Mouse (Mus musculus): ENCODE data around the gene Aox3. TPM values are rescaled to one million over a fixed set of nuclear protein-coding genes. Genes with fewer than 3 reads are reported as not detected.

Gene Aox3
- total and polyA plus RNA-seq, 3 experiments, result 0.33 TPM; not detected in 2

DNA sequence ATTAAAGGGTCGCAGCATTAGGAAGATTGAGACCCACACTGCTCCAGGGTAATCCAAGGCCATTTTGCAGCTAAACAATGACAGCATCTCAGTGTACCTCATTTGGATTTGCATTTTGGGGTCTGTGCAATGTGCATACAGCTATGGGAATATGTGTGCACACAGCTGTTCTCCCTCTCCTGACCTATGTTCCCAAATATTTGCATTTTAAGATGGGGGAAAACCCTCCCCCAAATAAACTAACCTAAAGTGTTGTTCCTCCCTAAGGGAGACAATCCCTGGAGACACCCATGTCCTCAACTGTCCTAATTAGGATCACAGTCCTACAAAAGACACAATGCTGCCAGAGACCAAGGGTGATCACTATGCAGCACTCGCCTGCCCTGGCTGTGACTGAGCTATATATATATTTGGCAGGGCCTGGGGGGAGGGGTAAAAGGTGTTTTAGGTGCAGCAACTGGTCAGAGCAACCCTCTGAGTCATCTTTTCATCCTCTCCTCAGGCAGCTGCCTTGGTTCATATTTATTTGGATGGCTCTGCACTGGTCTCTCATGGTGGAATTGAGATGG is 20.9 kb upstream of the Aox3 start:
- peaks cover 4% of the 10 kb centered on the region; the same call in 1 of the 2 replicates for H3K27me3 ChIP-seq (ENCODE audit: insufficient read depth, low read length)
- H3K4me1 ChIP-seq (ENCODE audit: insufficient read depth, low read depth, low read length), result no peaks in the 10 kb centered on the region
- DNase-seq (ENCODE audit: low spot score) (no peak), ATAC-seq (ENCODE audit: extremely low read depth, insufficient number of reproducible peaks, low FRiP score, poor library complexity, severe bottlenecking) (no peak)
- no peak overlapping the region for H3K4me3 ChIP-seq (ENCODE audit: low read depth, low read length)
- H3K9me3 ChIP-seq (replicated peaks), result no peaks in the 10 kb centered on the region
- TF ChIP-seq TAL1 (conservative IDR thresholded peaks at IDR 0.05; ENCODE audit: low read depth, low read length) (no peak), GATA2 (IDR thresholded peaks at IDR 0.05; ENCODE audit: borderline replicate concordance, low read depth, low read length) (no peak), GATA1 (IDR thresholded peaks at IDR 0.05; ENCODE audit: borderline replicate concordance, low read length) (no peak), CTCF (IDR thresholded peaks at IDR 0.05; ENCODE audit: low read depth, low read length) (no peak), POLR2AphosphoS5 (IDR thresholded peaks at IDR 0.05; ENCODE audit: insufficient replicate concordance, low read depth, low read length) (no peak)
- no peaks in the 10 kb centered on the region for H3K36me3 ChIP-seq (replicated peaks)

DNA sequence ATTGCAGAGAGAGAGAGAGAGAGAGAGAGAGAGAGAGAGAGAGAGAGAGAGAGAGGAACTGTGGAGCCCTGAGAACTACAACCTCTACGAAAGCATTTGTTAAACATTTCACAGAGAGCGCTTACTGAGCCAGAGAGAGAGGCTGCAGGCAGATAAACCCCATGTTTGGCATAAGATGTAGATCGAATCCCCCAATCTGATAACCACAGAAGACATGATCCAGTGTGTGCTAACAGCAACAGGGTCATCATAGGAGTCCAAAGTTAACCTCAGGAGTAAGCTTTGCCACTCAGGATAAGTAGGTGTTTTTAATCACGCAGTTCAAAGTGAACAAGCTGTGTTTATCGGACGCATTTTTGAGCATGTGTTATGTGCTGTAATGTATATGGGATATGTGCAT is 15.6 kb upstream of the Aox3 start:
- DNase-seq (ENCODE audit: low spot score) (no peak), ATAC-seq (ENCODE audit: extremely low read depth, insufficient number of reproducible peaks, low FRiP score, poor library complexity, severe bottlenecking) (no peak)
- H3K4me3 ChIP-seq (ENCODE audit: low read depth, low read length), result no peak overlapping the region
- TF ChIP-seq GATA1 (IDR thresholded peaks at IDR 0.05; ENCODE audit: borderline replicate concordance, low read length) (no peak), CTCF (IDR thresholded peaks at IDR 0.05; ENCODE audit: low read depth, low read length) (no peak), TAL1 (conservative IDR thresholded peaks at IDR 0.05; ENCODE audit: low read depth, low read length) (no peak), POLR2AphosphoS5 (IDR thresholded peaks at IDR 0.05; ENCODE audit: insufficient replicate concordance, low read depth, low read length) (no peak), GATA2 (IDR thresholded peaks at IDR 0.05; ENCODE audit: borderline replicate concordance, low read depth, low read length) (no peak)
- H3K9me3 ChIP-seq (replicated peaks), result no peaks in the 10 kb centered on the region
- 0 out of 2 replicates have a peak, but pooled peaks cover 2% of the 10 kb centered on the region for H3K27me3 ChIP-seq (ENCODE audit: insufficient read depth, low read length)
- no peaks in the 10 kb centered on the region for H3K36me3 ChIP-seq (replicated peaks)
- H3K4me1 ChIP-seq (ENCODE audit: insufficient read depth, low read depth, low read length), result no peaks in the 10 kb centered on the region

DNA sequence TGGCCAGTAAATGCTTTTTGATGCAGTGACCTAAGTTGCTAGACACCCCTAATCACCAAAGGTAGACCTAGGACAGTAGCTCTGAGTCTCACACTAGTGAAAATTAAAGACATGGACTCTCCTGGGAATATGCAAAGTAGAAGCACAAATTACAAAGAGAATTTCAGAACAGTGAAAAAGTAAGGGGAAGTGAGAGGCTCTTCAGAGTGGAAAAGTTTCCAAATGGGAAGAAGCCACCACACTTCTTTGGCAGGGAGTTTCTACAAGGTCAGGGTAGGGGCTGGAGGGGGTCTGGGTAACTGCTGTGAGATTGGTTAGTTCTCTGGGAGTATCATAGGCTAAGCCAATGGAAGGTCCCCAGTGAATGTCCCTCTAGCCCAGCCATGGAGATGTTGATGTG is 13.8 kb upstream of the Aox3 start:
- Histone ChIP-seq H3K36me3 (replicated peaks) (no peaks in the 10 kb centered on the region), H3K4me3 (ENCODE audit: low read depth, low read length) (no peak overlapping the region), H3K9me3 (replicated peaks) (no peaks in the 10 kb centered on the region), H3K4me1 (ENCODE audit: insufficient read depth, low read depth, low read length) (no peaks in the 10 kb centered on the region), H3K27me3 (ENCODE audit: insufficient read depth, low read length) (no peaks in the 10 kb centered on the region)
- ATAC-seq (ENCODE audit: extremely low read depth, insufficient number of reproducible peaks, low FRiP score, poor library complexity, severe bottlenecking) (no peak), DNase-seq (ENCODE audit: low spot score) (no peak)
- no peak for TF ChIP-seq CTCF (IDR thresholded peaks at IDR 0.05; ENCODE audit: low read depth, low read length)
- TF ChIP-seq TAL1 (conservative IDR thresholded peaks at IDR 0.05; ENCODE audit: low read depth, low read length), result no peak
- no peak for TF ChIP-seq GATA1 (IDR thresholded peaks at IDR 0.05; ENCODE audit: borderline replicate concordance, low read length)
- TF ChIP-seq POLR2AphosphoS5 (IDR thresholded peaks at IDR 0.05; ENCODE audit: insufficient replicate concordance, low read depth, low read length), result no peak
- no peak for TF ChIP-seq GATA2 (IDR thresholded peaks at IDR 0.05; ENCODE audit: borderline replicate concordance, low read depth, low read length)

DNA sequence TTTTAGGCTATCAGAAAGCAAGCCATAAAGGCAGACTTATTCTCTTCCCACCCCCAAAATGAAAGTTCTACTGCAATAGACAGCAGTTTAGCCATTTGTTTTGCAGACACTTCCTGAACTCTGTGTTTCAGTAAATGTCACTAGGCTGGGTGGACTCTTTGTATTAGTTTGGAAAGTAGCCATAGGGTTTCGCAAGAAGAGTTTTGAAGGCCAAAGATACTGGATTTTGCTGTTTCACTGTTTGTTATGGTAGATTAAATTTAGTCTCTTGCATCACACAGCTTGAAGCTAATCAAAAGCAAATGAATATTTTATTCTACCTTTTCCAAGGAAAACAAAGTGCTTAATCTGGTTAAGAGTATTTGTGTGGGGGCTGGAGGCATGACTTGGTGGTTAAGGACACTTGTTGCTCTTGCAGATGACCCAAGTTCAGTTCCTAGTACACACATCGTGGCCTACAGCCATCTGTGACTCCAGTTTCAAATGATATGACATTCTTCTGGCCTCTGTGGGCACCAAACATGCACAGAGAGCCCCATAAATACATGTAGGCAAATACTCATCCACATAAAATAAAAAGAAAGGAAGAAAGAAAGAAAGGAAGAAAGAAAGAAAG is 11.3 kb upstream of the Aox3 start:
- no peak for TF ChIP-seq GATA1 (IDR thresholded peaks at IDR 0.05; ENCODE audit: borderline replicate concordance, low read length)
- DNase-seq (ENCODE audit: low spot score) (no peak), ATAC-seq (ENCODE audit: extremely low read depth, insufficient number of reproducible peaks, low FRiP score, poor library complexity, severe bottlenecking) (no peak)
- Histone ChIP-seq H3K4me1 (ENCODE audit: insufficient read depth, low read depth, low read length) (no peaks in the 10 kb centered on the region), H3K4me3 (ENCODE audit: low read depth, low read length) (no peak overlapping the region), H3K9me3 (replicated peaks) (no peaks in the 10 kb centered on the region), H3K27me3 (ENCODE audit: insufficient read depth, low read length) (no peaks in the 10 kb centered on the region), H3K36me3 (replicated peaks) (no peaks in the 10 kb centered on the region)

DNA sequence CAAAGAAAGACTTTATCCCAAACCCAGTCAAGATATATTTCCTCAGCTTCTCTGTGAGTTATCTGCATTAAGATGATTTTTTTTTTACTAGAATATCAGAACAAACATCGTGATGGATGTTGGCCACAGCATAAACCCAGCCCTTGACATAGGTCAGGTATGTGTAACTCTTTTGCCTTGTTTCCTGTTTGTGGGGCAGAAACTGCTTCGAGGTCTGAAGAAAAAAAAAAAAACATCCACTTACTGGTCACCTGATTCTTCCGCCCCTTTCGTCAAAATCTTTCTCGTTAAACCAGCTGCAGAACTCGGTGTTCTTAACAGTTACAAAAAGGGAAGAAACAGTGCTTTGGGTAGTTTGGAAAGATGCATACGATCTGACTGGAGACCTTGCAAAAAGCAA is 10.4 kb upstream of the Aox3 start:
- no peaks in the 10 kb centered on the region for H3K9me3 ChIP-seq (replicated peaks)
- no peak for ATAC-seq (ENCODE audit: extremely low read depth, insufficient number of reproducible peaks, low FRiP score, poor library complexity, severe bottlenecking)
- no peak for DNase-seq (ENCODE audit: low spot score)

DNA sequence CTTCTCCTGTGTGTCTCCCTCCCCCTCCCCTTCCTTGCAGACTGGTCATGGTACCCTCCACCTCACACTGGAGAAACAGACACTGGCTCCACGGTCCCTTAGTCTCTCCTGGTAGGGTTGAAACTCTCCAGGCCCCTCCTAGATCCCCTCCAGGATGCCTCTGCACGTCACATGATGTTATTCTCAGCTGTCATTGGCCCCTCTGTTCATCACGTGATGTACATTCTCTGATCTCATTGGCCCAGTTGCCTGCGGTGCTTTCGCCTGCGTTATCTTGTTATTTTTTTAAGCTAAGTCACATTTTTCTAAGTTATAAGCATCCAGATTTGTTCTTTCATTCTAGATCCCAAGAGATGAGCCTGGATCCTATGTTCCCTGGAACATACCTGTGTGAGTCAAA is 7.2 kb upstream of the Aox3 start:
- no peak for ATAC-seq (ENCODE audit: extremely low read depth, insufficient number of reproducible peaks, low FRiP score, poor library complexity, severe bottlenecking)

More for the DNA sequence above, 10.4 kb upstream of the Aox3 start:
- Histone ChIP-seq H3K36me3 (replicated peaks) (no peaks in the 10 kb centered on the region), H3K4me3 (ENCODE audit: low read depth, low read length) (no peak overlapping the region), H3K4me1 (ENCODE audit: insufficient read depth, low read depth, low read length) (no peaks in the 10 kb centered on the region), H3K27me3 (ENCODE audit: insufficient read depth, low read length) (no peaks in the 10 kb centered on the region)
- TF ChIP-seq CTCF (IDR thresholded peaks at IDR 0.05; ENCODE audit: low read depth, low read length), result no peak
- no peak for TF ChIP-seq POLR2AphosphoS5 (IDR thresholded peaks at IDR 0.05; ENCODE audit: insufficient replicate concordance, low read depth, low read length)

More for the DNA sequence above, 7.2 kb upstream of the Aox3 start:
- Histone ChIP-seq H3K4me3 (ENCODE audit: low read depth, low read length) (no peak overlapping the region), H3K27me3 (ENCODE audit: insufficient read depth, low read length) (no peaks in the 10 kb centered on the region), H3K36me3 (replicated peaks) (no peaks in the 10 kb centered on the region), H3K4me1 (ENCODE audit: insufficient read depth, low read depth, low read length) (no peaks in the 10 kb centered on the region), H3K9me3 (replicated peaks) (no peaks in the 10 kb centered on the region)
- DNase-seq (ENCODE audit: low spot score), result no peak
- TF ChIP-seq GATA2 (IDR thresholded peaks at IDR 0.05; ENCODE audit: borderline replicate concordance, low read depth, low read length) (no peak), TAL1 (conservative IDR thresholded peaks at IDR 0.05; ENCODE audit: low read depth, low read length) (no peak), POLR2AphosphoS5 (IDR thresholded peaks at IDR 0.05; ENCODE audit: insufficient replicate concordance, low read depth, low read length) (no peak), GATA1 (IDR thresholded peaks at IDR 0.05; ENCODE audit: borderline replicate concordance, low read length) (no peak), CTCF (IDR thresholded peaks at IDR 0.05; ENCODE audit: low read depth, low read length) (no peak)

Data from G1E (cell line).